Comparison of ENCODE assay signal across 33 mouse cellular contexts in genomic region chr3:136252820-136253219, GRCm38 (mm10).
DNase-seq lines count a peak whose midpoint lies in the region; ATAC-seq and TF ChIP-seq lines count a peak whose summit lies in the region.
"Had no signal": no experiment of that assay in that cellular context is flagged by ENCODE, and none has a peak within 500 bp of the region (broad histone marks: within the 10 kb centered on the region; RNA-seq: fewer than 3 reads in every experiment).

No protein-coding gene starts in this region.

- H3K79me2 ChIP-seq in macrophage (ENCODE audit: inconsistent target): no peaks in the 10 kb centered on the region

- 65% methylated on average over 4 of the region's 4 CpGs for WGBS in lung, postnatal 0 days
- WGBS in macrophage (ENCODE audit: missing documents): 4% methylated on average over 4 of the region's 4 CpGs
- 82% methylated on average over 4 of the region's 4 CpGs for WGBS in cerebellum, adult 2 months

- H3K9ac ChIP-seq in lung, postnatal 0 days (replicated peaks; ENCODE audit: low read depth): no peak overlapping the region
- H3K9ac ChIP-seq: embryonic facial prominence, embryonic 12.5 days; heart, embryonic 15.5 days; hindbrain, embryonic 13.5 days; liver, embryonic 12.5 days; liver, postnatal 0 days; midbrain, embryonic 12.5 days; neural tube, embryonic 13.5 days had no signal

- H3K4me3 ChIP-seq in lung, postnatal 0 days (ENCODE audit: low read depth, low read length): no peak overlapping the region
- no peak overlapping the region for H3K4me3 ChIP-seq in macrophage (ENCODE audit: inconsistent target)
- no peak overlapping the region for H3K4me3 ChIP-seq in cerebellum, adult 2 months (replicated peaks; ENCODE audit: insufficient read depth, low read depth, low read length)
- H3K4me3 ChIP-seq: embryonic facial prominence, embryonic 12.5 days; heart, embryonic 10.5 days; heart, embryonic 15.5 days; hindbrain, embryonic 13.5 days; liver, embryonic 12.5 days; midbrain, embryonic 12.5 days; neural tube, embryonic 13.5 days had no signal

- H3K4me1 ChIP-seq in lung, postnatal 0 days (ENCODE audit: insufficient read depth, low read depth, low read length): no peaks in the 10 kb centered on the region
- peaks cover 3% of the 10 kb centered on the region; the same call in 1 of the 2 replicates for H3K4me1 ChIP-seq in cerebellum, adult 2 months (ENCODE audit: control insufficient read depth, insufficient read depth, low read length)
- H3K4me1 ChIP-seq: embryonic facial prominence, embryonic 12.5 days; heart, embryonic 10.5 days; heart, embryonic 15.5 days; hindbrain, embryonic 13.5 days; liver, embryonic 12.5 days; midbrain, embryonic 12.5 days; neural tube, embryonic 13.5 days had no signal

- no peak overlapping the region for H3K4me2 ChIP-seq in lung, postnatal 0 days (replicated peaks; ENCODE audit: low read depth, low read length)
- H3K4me2 ChIP-seq: embryonic facial prominence, embryonic 12.5 days; heart, embryonic 15.5 days; hindbrain, embryonic 13.5 days; liver, embryonic 12.5 days; midbrain, embryonic 12.5 days; neural tube, embryonic 13.5 days had no signal

- no peaks in the 10 kb centered on the region for H3K27me3 ChIP-seq in lung, postnatal 0 days (replicated peaks; ENCODE audit: insufficient read depth, low read length)
- H3K27me3 ChIP-seq in cerebellum, adult 2 months (ENCODE audit: control insufficient read depth, insufficient read depth, low read length): no peaks in the 10 kb centered on the region
- H3K27me3 ChIP-seq: embryonic facial prominence, embryonic 12.5 days; heart, embryonic 15.5 days; hindbrain, embryonic 13.5 days; liver, embryonic 12.5 days; midbrain, embryonic 12.5 days; neural tube, embryonic 13.5 days had no signal

- TF ChIP-seq EP300 in lung, postnatal 0 days (IDR thresholded peaks at IDR 0.05): no peak

- H3K9me3 ChIP-seq in lung, postnatal 0 days (ENCODE audit: low read length): no peaks in the 10 kb centered on the region
- H3K9me3 ChIP-seq: embryonic facial prominence, embryonic 12.5 days; heart, embryonic 10.5 days; heart, embryonic 15.5 days; hindbrain, embryonic 13.5 days; liver, embryonic 12.5 days; midbrain, embryonic 12.5 days; neural tube, embryonic 13.5 days had no signal

- DNase-seq in lung, postnatal 36 days: peak; percentile 1
- DNase-seq in lung, postnatal 0 days (ENCODE audit: low spot score): no peak
- DNase-seq in MEL-GATA-1-ER (ENCODE audit: extremely low read depth, low read depth): peak; percentile 76
- no peak for DNase-seq in gastrocnemius, adult 18-20 months (ENCODE audit: low spot score)
- DNase-seq in cerebellum, adult 2 months: no peak
- DNase-seq in cerebellum, adult 9-10 months: no peak
- DNase-seq: adrenal gland, adult 2 months; adrenal gland, postnatal 36 days; cerebellum, adult 8-10 months; cerebellum, postnatal 36 days; embryo, embryonic 11 days; heart, postnatal 36 days; kidney, adult 8-10 months; kidney, postnatal 10 days; layer of hippocampus, adult 9-11 months; left cerebral cortex, postnatal 4 days; liver, postnatal 0 days; right cerebral cortex, postnatal 14 days; spleen, adult 18-20 months; thymus, postnatal 14 days had no signal

- TF ChIP-seq CTCF in lung, postnatal 0 days (IDR thresholded peaks at IDR 0.05): no peak
- no peak for TF ChIP-seq CTCF in cerebellum, adult 2 months (IDR thresholded peaks at IDR 0.05; ENCODE audit: borderline replicate concordance, insufficient read depth, low read depth, low read length)

- H3K36me3 ChIP-seq in lung, postnatal 0 days (ENCODE audit: insufficient read depth, low read length): no peaks in the 10 kb centered on the region
- no peaks in the 10 kb centered on the region for H3K36me3 ChIP-seq in macrophage (ENCODE audit: inconsistent target)
- H3K36me3 ChIP-seq: embryonic facial prominence, embryonic 12.5 days; heart, embryonic 10.5 days; heart, embryonic 15.5 days; hindbrain, embryonic 13.5 days; liver, embryonic 12.5 days; midbrain, embryonic 12.5 days; neural tube, embryonic 13.5 days had no signal

- TF ChIP-seq POLR2A in cerebellum, adult 2 months (IDR thresholded peaks at IDR 0.05; ENCODE audit: borderline replicate concordance, insufficient read depth, low read length): no peak

- ATAC-seq in lung, postnatal 0 days: no peak
- ATAC-seq in neutrophil, adult 5-6 weeks (ENCODE audit: extremely low read depth, insufficient number of reproducible peaks, low FRiP score, poor library complexity, severe bottlenecking): peak; percentile 64; the same call in 1 of the 2 replicates
- ATAC-seq: activated CD4-positive, CD25-positive, alpha-beta regulatory T cell, adult 4 months; CD4-positive, CD25-positive, alpha-beta regulatory T cell, adult 4 months; forebrain, embryonic 14.5 days; intestine, embryonic 16.5 days; liver, embryonic 12.5 days; liver, postnatal 0 days had no signal

- H3K27ac ChIP-seq in lung, postnatal 0 days (ENCODE audit: low read length): no peak overlapping the region
- H3K27ac ChIP-seq in macrophage: peak overlapping the region; percentile 19
- H3K27ac ChIP-seq in cerebellum, adult 2 months (ENCODE audit: insufficient read depth, low read length): no peak overlapping the region
- H3K27ac ChIP-seq: embryonic facial prominence, embryonic 12.5 days; heart, embryonic 10.5 days; heart, embryonic 15.5 days; hindbrain, embryonic 13.5 days; liver, embryonic 12.5 days; midbrain, embryonic 12.5 days; neural tube, embryonic 13.5 days had no signal

Comparison
In these comparisons a context has a peak if more than half of its experiments do, and no peak if none do; other contexts are left out.
1. DNase-seq: peak in lung, postnatal 36 days (single experiment) and MEL-GATA-1-ER (single experiment); none in lung, postnatal 0 days (single experiment), gastrocnemius, adult 18-20 months (single experiment), cerebellum, adult 2 months (0 of 2) and cerebellum, adult 9-10 months (single experiment).